Mouse (Mus musculus): ENCODE measurements around the gene Gm21962. TPM values are rescaled to one million over a fixed set of nuclear protein-coding genes. Genes with fewer than 3 reads are reported as not detected.

Gene Gm21962
- total RNA-seq, 2 experiments from 2014 or later: not detected

DNA sequence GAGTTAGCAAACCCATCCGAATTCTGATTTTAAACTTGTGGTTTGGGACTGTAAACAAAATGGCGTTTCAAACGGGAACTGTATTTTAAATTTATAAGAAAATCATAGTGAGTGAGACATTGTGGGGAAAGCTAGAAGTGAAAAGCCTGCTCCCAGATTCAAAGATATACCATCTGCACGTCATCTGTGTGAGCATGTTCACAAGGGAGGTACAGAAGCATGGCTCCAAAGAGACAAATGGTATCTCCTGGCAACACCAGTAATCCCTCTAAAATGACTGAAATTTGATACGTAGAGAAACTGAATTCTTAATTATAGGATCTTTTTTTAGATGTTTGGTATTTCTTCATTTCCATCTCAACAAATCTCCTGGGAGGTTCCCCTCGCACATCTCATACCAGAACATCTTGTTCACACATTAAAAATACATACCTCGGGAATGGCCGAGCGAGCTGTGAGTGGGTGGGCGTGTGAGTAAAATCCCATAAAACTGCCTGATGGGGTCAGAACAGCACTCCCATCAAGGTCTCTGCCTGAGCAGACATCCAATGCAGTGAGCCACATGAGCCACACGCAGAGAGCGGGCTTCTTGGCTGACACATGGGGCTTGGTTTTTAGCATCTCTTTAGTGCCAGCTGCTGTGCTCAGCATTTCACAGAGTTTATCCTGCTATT, 23.8 kb upstream of the Gm21962 start:
- intact Hi-C loops (cut with DNase I): no loop called here
- peak; percentile 13 to 30 for DNase-seq (ENCODE audit: extremely low spot score in 1 of 2, low spot score in 2 of 2)
- TF ChIP-seq CTCF (IDR thresholded peaks at IDR 0.05): no peak
- Histone ChIP-seq H3K27ac (peak overlapping the region; percentile 63), H3K4me3 (no peak overlapping the region)

DNA sequence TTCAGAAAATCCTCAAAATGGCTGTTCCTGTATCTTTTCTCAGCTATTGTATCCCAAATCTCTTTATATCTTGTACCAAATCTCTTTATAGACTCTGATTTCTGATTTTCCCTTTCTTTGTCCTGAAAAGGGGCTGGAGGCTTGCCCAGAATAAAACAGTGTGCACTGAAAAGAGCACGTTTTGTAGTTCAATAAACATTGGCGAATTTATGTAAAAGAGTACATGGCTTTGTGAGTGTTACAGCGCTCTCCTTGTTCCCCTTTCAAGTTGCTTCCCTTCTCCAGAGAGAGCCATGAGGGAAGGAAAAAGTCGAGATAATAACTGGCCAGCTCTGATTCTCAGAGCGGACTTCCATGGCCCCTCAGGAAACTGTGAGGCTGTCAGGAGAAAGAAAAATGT, 22.2 kb upstream of the Gm21962 start:
- no peak for DNase-seq (ENCODE audit: extremely low spot score in 1 of 2, low spot score in 2 of 2)
- H3K4me3 ChIP-seq: no peak overlapping the region
- peak overlapping the region; percentile 5; the same call in 1 of the 2 replicates for H3K27ac ChIP-seq
- TF ChIP-seq CTCF (IDR thresholded peaks at IDR 0.05): no peak
- intact Hi-C loops (cut with DNase I): no loop called here

DNA sequence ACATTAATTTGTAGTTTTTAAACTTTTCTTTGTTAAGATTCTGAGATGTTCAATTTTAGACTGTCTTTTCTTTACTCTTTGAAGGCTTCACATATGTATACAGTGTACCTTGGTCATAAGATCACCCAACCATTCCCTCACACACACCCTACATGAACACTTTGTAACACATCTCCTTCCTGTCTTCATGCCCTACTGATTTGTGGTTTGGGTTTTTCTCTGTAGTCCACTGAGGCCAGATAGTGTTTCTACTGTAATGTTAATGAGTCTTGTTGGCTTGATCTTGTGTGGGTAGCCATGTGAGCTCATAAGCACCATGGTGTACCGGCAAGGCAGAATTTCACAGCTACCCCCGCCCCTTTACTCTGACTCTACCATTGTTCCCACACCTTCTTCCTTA, 18.5 kb upstream of the Gm21962 start:
- Histone ChIP-seq H3K27ac (no peak overlapping the region), H3K4me3 (no peak overlapping the region)
- TF ChIP-seq CTCF (IDR thresholded peaks at IDR 0.05): no peak
- intact Hi-C loops (cut with DNase I): no loop called here
- no peak for DNase-seq (ENCODE audit: extremely low spot score in 1 of 2, low spot score in 2 of 2)

DNA sequence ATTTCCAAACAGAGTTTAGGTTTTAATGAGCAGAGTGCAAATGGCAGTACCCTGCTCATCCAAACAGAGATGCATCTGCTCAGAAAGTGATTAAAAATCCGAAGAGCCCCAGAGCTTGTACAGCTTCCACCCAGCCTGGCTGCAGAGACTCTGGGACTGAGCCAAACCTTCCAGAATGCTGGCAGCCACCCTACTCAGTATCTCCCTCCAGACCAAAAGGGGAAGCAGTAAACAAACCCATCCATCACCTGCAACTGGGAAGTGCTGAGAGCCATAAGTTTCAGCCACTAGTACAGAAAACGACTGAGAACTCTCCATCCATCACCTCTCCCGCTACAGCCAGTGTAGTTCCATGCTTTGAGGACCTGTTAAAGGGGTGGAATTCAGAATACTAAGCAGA, 9.6 kb downstream of the Gm21962 start:
- H3K27ac ChIP-seq: peak overlapping the region; percentile 61; the same call in 1 of the 2 replicates

DNA sequence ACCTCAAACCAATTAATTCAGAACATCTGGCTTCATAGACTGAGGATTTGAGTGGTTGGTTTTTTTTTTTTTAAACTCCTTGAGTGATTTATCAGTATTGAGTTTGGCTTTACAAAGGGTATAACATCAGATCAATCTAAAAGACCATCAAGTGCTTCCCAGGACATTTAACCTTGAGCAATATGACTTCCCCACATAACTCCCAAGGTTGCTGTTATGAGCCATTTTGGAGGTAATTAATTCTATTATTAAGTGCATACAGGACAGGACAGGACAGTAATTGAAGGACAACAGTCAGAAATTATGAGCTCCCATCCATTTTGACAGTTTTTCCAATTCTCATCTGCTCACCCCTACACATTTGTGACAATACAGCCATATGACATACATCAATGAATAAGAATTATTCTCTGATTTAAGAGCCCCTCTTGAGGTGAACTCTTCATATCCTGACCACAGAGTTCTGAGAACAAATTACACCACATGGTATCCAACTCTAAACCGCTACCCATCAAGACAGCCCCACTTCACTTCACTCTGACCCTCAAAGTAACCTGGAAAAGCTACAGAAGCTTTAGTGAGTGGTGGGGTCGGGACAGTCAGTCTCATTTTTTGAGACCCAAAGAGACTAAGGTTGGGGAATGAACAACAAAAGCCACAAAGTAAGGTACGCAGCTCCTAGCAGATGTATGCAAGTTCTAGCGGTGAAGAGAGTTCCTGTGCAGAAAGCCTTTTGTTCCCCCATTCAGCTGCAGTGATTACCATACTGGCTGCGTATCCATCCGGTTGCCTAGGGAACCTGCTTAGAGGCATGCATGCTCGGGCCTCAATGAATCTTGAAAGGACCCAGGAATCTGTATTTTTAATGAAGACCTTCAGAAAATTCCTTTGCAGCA, 11.8 kb downstream of the Gm21962 start:
- DNase-seq (ENCODE audit: extremely low spot score in 1 of 2, low spot score in 2 of 2): peak in 1 of 2 experiments; percentile 40
- no peak for TF ChIP-seq CTCF (IDR thresholded peaks at IDR 0.05)
- intact Hi-C loops (cut with DNase I): no loop called here
- no peak overlapping the region; the same call in 1 of the 2 replicates for H3K27ac ChIP-seq
- H3K4me3 ChIP-seq: no peak overlapping the region

More for the DNA sequence above, 9.6 kb downstream of the Gm21962 start:
- no peak overlapping the region for H3K4me3 ChIP-seq
- DNase-seq (ENCODE audit: extremely low spot score in 1 of 2, low spot score in 2 of 2): peak in 1 of 2 experiments; percentile 19
- intact Hi-C loops (cut with DNase I): no loop called here
- TF ChIP-seq CTCF (IDR thresholded peaks at IDR 0.05): no peak

DNA sequence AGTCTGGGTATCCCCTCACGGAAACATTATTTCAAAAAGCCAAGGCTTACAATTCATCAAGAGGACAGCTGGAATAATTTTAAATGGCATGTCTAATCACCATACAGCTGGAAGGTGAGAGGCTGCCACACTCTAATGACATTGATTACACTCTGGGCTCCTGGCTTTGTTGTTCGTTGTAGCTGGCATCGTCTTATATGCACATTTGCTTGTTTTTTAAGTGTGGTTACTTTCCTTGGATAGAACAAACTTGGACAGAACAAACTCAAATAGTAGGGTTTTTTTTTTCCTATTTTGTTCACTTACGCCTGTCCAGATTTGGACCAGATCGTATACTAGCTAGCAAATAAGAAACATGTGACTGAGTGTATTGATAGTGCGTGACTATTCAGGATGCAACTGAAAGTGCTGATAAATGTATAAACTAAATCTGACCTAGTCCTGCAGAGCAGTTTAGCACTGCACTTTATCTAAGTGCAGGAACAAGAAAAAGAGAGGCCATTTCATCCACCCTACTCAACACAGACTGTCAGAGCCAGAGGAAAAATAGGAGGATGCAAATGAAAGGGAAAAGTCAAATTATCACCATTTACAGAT, 12.6 kb downstream of the Gm21962 start:
- Histone ChIP-seq H3K4me3 (no peak overlapping the region), H3K27ac (no peak overlapping the region; the same call in 1 of the 2 replicates)
- no peak for TF ChIP-seq CTCF (IDR thresholded peaks at IDR 0.05)
- DNase-seq (ENCODE audit: extremely low spot score in 1 of 2, low spot score in 2 of 2): no peak
- intact Hi-C loops (cut with DNase I): no loop called here

DNA sequence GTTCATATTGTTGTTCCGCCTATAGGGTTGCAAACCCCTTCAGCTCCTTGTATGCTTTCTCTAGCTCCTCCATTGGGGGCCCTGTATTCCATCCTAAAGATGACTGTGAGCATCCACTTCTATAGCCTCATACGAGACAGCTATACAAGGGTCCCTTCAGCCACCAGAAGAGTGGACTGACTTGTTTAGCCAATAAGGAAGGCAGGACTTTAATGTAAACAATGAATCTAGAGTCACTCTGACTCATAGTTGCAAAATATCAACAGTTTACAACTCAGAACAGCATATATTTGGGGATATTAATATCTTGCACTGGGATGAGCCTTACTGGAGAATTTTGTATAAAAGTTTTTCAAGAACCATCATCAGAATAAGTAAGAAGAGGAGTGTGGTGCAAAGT, 15.6 kb downstream of the Gm21962 start:
- DNase-seq (ENCODE audit: extremely low spot score in 1 of 2, low spot score in 2 of 2): no peak
- TF ChIP-seq CTCF (IDR thresholded peaks at IDR 0.05): no peak
- H3K27ac ChIP-seq: no peak overlapping the region

DNA sequence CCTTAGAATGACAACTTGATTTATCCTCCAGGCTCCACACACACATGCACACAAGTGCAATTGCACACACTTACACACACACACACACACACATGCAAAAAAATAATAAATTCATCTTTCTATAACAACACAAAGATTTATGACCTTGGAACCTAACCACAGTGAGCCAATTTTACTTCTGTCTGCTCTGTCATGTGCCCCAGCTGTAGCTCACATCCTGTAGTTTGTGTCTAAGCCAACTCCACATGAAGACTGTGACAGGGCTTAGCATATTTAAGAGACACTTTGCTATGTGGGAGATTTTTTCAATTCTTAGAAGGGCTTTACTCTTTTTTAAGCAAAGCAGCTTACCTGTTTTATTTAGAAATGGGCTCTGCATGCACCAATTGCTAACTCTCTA, 20.2 kb downstream of the Gm21962 start:
- TF ChIP-seq CTCF (IDR thresholded peaks at IDR 0.05): no peak
- DNase-seq (ENCODE audit: extremely low spot score in 1 of 2, low spot score in 2 of 2): no peak
- no peak overlapping the region for H3K4me3 ChIP-seq
- intact Hi-C loops (cut with DNase I): no loop called here
- H3K27ac ChIP-seq: no peak overlapping the region

More for the DNA sequence above, 15.6 kb downstream of the Gm21962 start:
- H3K4me3 ChIP-seq: no peak overlapping the region
- intact Hi-C loops (cut with DNase I): no loop called here

DNA sequence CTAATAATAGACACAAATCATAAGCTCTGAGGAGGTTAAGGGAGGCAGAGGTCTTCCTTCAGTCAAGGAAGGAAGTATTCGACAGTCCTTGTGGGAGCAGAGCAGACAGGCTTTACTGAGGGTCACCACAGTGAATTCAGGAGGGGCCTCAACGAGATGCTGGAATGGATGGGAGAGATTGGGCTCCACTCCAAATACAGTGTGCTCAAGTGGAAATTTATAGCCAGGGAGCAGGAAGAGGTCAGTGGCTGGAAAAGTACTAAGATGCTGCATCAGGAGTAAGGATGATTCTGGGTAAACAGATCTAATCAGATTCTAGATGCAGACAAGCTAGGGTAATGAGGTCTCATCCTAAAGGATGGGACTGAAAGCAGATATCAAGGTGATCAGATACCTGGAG, 44.6 kb downstream of the Gm21962 start:
- intact Hi-C loops (cut with DNase I): no loop called here
- H3K4me3 ChIP-seq: no peak overlapping the region
- no peak overlapping the region for H3K27ac ChIP-seq
- TF ChIP-seq CTCF (IDR thresholded peaks at IDR 0.05): no peak
- no peak for DNase-seq (ENCODE audit: extremely low spot score in 1 of 2, low spot score in 2 of 2)

DNA sequence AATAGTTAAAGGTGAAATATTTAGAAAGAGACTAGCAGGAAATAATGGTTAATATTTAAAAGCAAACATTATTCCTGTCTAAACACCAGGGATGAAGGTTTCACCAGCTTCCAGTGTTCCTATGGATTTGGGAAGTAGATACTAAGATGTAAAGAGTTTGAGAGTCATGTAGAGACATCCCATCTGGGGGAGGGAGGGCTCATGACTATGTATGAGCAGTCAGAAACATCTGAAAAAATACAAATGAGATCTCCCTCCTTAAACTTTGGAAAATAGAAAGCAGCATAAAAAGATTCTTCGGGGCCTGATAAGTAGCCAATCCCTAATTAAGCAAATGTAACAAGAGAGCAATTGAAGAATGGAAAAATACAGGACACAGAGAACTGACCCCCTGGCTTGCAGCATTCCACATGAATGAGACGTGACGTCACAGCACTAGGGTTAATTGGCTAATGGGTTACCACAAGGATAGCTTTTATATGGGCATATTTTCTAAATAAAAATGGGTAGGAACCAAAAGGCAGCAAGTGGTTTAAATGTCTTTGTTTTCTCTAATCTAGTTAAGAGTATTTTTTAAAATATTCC, 45.3 kb downstream of the Gm21962 start:
- DNase-seq (ENCODE audit: extremely low spot score in 1 of 2, low spot score in 2 of 2): no peak
- Histone ChIP-seq H3K27ac (no peak overlapping the region), H3K4me3 (no peak overlapping the region)
- no peak for TF ChIP-seq CTCF (IDR thresholded peaks at IDR 0.05)
- intact Hi-C loops (cut with DNase I): no loop called here

Small RNAs within 50 kb of the gene (microRNA-seq; reads per million reads assigned to microRNA genes)
- gene Gm22468: 0 reads per million in 2 experiments

Other genes starting within 250 kb of the Gm21962 start
- 10 to 100 TPM; 19.7 to 25.6 TPM for gene Ddit4l, start 49.9 kb upstream of the Gm21962 start, total RNA-seq (2021)
- gene H2afz, start 193.0 kb downstream of the Gm21962 start, total RNA-seq (2021): 100 to 1,000 TPM; 168 to 196 TPM
- 10 to 100 TPM; 44.5 to 47.6 TPM for gene Dnajb14, start 196.2 kb downstream of the Gm21962 start, total RNA-seq (2021)
- 10 to 100 TPM; 68.4 to 73.2 TPM for gene Lamtor3, start 247.0 kb downstream of the Gm21962 start, total RNA-seq (2021)